Mouse (Mus musculus) lung, postnatal 25 days (tissue): Measurements from ENCODE around the gene Rasa1.

Experiments
- DNase-seq: peaks from one replicate; pipeline ENCODE4 v3.0.0; 2022; ENCODE audit warnings: low spot score

The Rasa1 gene

GRCm38 (mm10) chr13:85288843-85289713 is at the start of gene Rasa1:
TSS of gene Rasa1 (minus strand) at chr13:85289130.
- peak; percentile 94 for DNase-seq

- DNase-seq, result no peak
These were observed 22.6 kb upstream of the Rasa1 start for GRCm38 (mm10) chr13:85311547-85311946.

- no peak for DNase-seq
These were observed 22.0 kb upstream of the Rasa1 start for GRCm38 (mm10) chr13:85310968-85311367.

- DNase-seq, result no peak
These were observed 21.6 kb upstream of the Rasa1 start for GRCm38 (mm10) chr13:85310483-85310882.

GRCm38 (mm10) chr13:85306039-85306438 is 17.1 kb upstream of the Rasa1 start:
- no peak for DNase-seq

- DNase-seq, result peak; percentile 4
These were observed 1.7 kb upstream of the Rasa1 start for GRCm38 (mm10) chr13:85290651-85291050.

GRCm38 (mm10) chr13:85288574-85288842 is 422 bp downstream of the Rasa1 start:
- no peak for DNase-seq

GRCm38 (mm10) chr13:85287876-85288573 is 905 bp downstream of the Rasa1 start:
- peak; percentile 18 for DNase-seq

GRCm38 (mm10) chr13:85282626-85283025 is 6.3 kb downstream of the Rasa1 start:
- DNase-seq, result no peak

- DNase-seq, result no peak
These were observed 10.0 kb downstream of the Rasa1 start for GRCm38 (mm10) chr13:85278951-85279350.

- DNase-seq, result no peak
These were observed 14.4 kb downstream of the Rasa1 start for GRCm38 (mm10) chr13:85274572-85274971.

GRCm38 (mm10) chr13:85273788-85274187 is 15.1 kb downstream of the Rasa1 start:
- DNase-seq, result no peak

- no peak for DNase-seq
These were observed 50.2 kb downstream of the Rasa1 start for GRCm38 (mm10) chr13:85238760-85239159.

GRCm38 (mm10) chr13:85218656-85219055 is 70.3 kb downstream of the Rasa1 start:
- DNase-seq, result no peak

- no peak for DNase-seq
These were observed 78.6 kb downstream of the Rasa1 start for GRCm38 (mm10) chr13:85210353-85210752.

- no peak for DNase-seq
These were observed 80.3 kb downstream of the Rasa1 start for GRCm38 (mm10) chr13:85208656-85209055.

GRCm38 (mm10) chr13:85207493-85207892 is 81.4 kb downstream of the Rasa1 start:
- no peak for DNase-seq

- DNase-seq, result no peak
These were observed 97.7 kb downstream of the Rasa1 start for GRCm38 (mm10) chr13:85191253-85191652.

- DNase-seq, result peak; percentile 17
These were observed 99.2 kb downstream of the Rasa1 start for GRCm38 (mm10) chr13:85189644-85190121.

- DNase-seq, result peak; percentile 94
These were observed 99.9 kb downstream of the Rasa1 start, which contains the start of gene Ccnh for GRCm38 (mm10) chr13:85188903-85189643. TSS of gene Ccnh (plus strand) at chr13:85189408.
